Mouse (Mus musculus): ENCODE data around the gene Lypd1.

Gene Lypd1

GRCm38 (mm10) chr1:125912601-125913600, at the start of gene Lypd1:
TSS of gene Lypd1 (minus strand) at chr1:125913101.
- in situ Hi-C loops (cut with MboI; ENCODE audit: low pct_unique_long_range_greater_than_20kb in 1 of 2, low sequenced_read_pairs in 2 of 2, unreplicated experiment in 1 of 2) = no loop called here

GRCm38 (mm10) chr1:125951026-125951425, 38.1 kb upstream of the Lypd1 start:
- in situ Hi-C loops (cut with MboI; ENCODE audit: low pct_unique_long_range_greater_than_20kb in 1 of 2, low sequenced_read_pairs in 2 of 2, unreplicated experiment in 1 of 2) = no loop called here

GRCm38 (mm10) chr1:125949076-125949475, 36.2 kb upstream of the Lypd1 start:
- in situ Hi-C loops (cut with MboI; ENCODE audit: low pct_unique_long_range_greater_than_20kb in 1 of 2, low sequenced_read_pairs in 2 of 2, unreplicated experiment in 1 of 2) = no loop called here

GRCm38 (mm10) chr1:125945136-125945535, 32.2 kb upstream of the Lypd1 start:
- in situ Hi-C loops (cut with MboI; ENCODE audit: low pct_unique_long_range_greater_than_20kb in 1 of 2, low sequenced_read_pairs in 2 of 2, unreplicated experiment in 1 of 2) = no loop called here

GRCm38 (mm10) chr1:125943305-125943704, 30.4 kb upstream of the Lypd1 start:
- in situ Hi-C loops (cut with MboI; ENCODE audit: low pct_unique_long_range_greater_than_20kb in 1 of 2, low sequenced_read_pairs in 2 of 2, unreplicated experiment in 1 of 2) = no loop called here

GRCm38 (mm10) chr1:125925486-125925885, 12.6 kb upstream of the Lypd1 start:
- in situ Hi-C loops (cut with MboI; ENCODE audit: low pct_unique_long_range_greater_than_20kb in 1 of 2, low sequenced_read_pairs in 2 of 2, unreplicated experiment in 1 of 2) = no loop called here

- in situ Hi-C loops (cut with MboI; ENCODE audit: low pct_unique_long_range_greater_than_20kb in 1 of 2, low sequenced_read_pairs in 2 of 2, unreplicated experiment in 1 of 2) = no loop called here
Measured at GRCm38 (mm10) chr1:125923062-125923461, 10.2 kb upstream of the Lypd1 start.

- in situ Hi-C loops (cut with MboI; ENCODE audit: low pct_unique_long_range_greater_than_20kb in 1 of 2, low sequenced_read_pairs in 2 of 2, unreplicated experiment in 1 of 2) = no loop called here
Measured at GRCm38 (mm10) chr1:125920696-125921095, 7.8 kb upstream of the Lypd1 start.

GRCm38 (mm10) chr1:125911901-125912445, 928 bp downstream of the Lypd1 start:
- in situ Hi-C loops (cut with MboI; ENCODE audit: low pct_unique_long_range_greater_than_20kb in 1 of 2, low sequenced_read_pairs in 2 of 2, unreplicated experiment in 1 of 2) = no loop called here

GRCm38 (mm10) chr1:125911337-125911900, 1.5 kb downstream of the Lypd1 start:
- in situ Hi-C loops (cut with MboI; ENCODE audit: low pct_unique_long_range_greater_than_20kb in 1 of 2, low sequenced_read_pairs in 2 of 2, unreplicated experiment in 1 of 2) = no loop called here

- in situ Hi-C loops (cut with MboI; ENCODE audit: low pct_unique_long_range_greater_than_20kb in 1 of 2, low sequenced_read_pairs in 2 of 2, unreplicated experiment in 1 of 2) = no loop called here
Measured at GRCm38 (mm10) chr1:125910871-125911265, 2.0 kb downstream of the Lypd1 start.

- in situ Hi-C loops (cut with MboI; ENCODE audit: low pct_unique_long_range_greater_than_20kb in 1 of 2, low sequenced_read_pairs in 2 of 2, unreplicated experiment in 1 of 2) = no loop called here
Measured at GRCm38 (mm10) chr1:125910211-125910870, 2.6 kb downstream of the Lypd1 start.

GRCm38 (mm10) chr1:125893158-125893557, 19.7 kb downstream of the Lypd1 start:
- in situ Hi-C loops (cut with MboI; ENCODE audit: low pct_unique_long_range_greater_than_20kb in 1 of 2, low sequenced_read_pairs in 2 of 2, unreplicated experiment in 1 of 2) = no loop called here

- in situ Hi-C loops (cut with MboI; ENCODE audit: low pct_unique_long_range_greater_than_20kb in 1 of 2, low sequenced_read_pairs in 2 of 2, unreplicated experiment in 1 of 2) = no loop called here
Measured at GRCm38 (mm10) chr1:125870056-125870455, 42.8 kb downstream of the Lypd1 start.

GRCm38 (mm10) chr1:125858631-125859030, 54.3 kb downstream of the Lypd1 start:
- in situ Hi-C loops (cut with MboI; ENCODE audit: low pct_unique_long_range_greater_than_20kb in 1 of 2, low sequenced_read_pairs in 2 of 2, unreplicated experiment in 1 of 2) = no loop called here

GRCm38 (mm10) chr1:125854646-125855045, 58.3 kb downstream of the Lypd1 start:
- in situ Hi-C loops (cut with MboI; ENCODE audit: low pct_unique_long_range_greater_than_20kb in 1 of 2, low sequenced_read_pairs in 2 of 2, unreplicated experiment in 1 of 2) = no loop called here

GRCm38 (mm10) chr1:125839746-125840392, 73.0 kb downstream of the Lypd1 start:
- in situ Hi-C loops (cut with MboI; ENCODE audit: low pct_unique_long_range_greater_than_20kb in 1 of 2, low sequenced_read_pairs in 2 of 2, unreplicated experiment in 1 of 2) = no loop called here

- in situ Hi-C loops (cut with MboI; ENCODE audit: low pct_unique_long_range_greater_than_20kb in 1 of 2, low sequenced_read_pairs in 2 of 2, unreplicated experiment in 1 of 2) = no loop called here
Measured at GRCm38 (mm10) chr1:125837507-125837906, 75.4 kb downstream of the Lypd1 start.
